In the genomic region with DNA sequence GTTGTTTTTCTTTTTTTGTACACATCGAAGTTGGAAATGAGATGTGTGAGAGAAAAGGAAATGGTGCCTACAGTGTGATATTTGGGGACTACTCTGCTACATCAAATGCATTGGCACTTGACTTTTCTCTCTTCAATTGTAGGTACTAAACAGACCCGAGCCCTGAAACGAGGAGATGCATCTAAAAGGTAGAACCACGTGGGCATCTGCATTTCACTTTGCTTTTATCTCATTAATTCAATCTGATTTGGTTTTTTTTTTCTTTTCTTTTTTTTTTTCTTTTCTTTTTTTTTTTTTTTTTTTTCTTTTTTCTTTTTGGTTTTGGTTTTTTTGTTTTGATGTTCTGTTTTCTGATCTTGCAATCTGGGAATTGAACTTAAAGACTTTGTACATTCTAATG, we compare ENCODE assay signal across 8 mouse cellular contexts. TPM values are rescaled to one million over a fixed set of nuclear protein-coding genes. Genes with fewer than 3 reads are reported as not detected.
A peak's percentile ranks its signal among the peaks of the same experiment; 100 is the strongest.
DNase-seq lines count a peak whose midpoint lies in the region; ATAC-seq and TF ChIP-seq lines count a peak whose summit lies in the region.

No protein-coding gene starts in this region.

- H3K4me1 ChIP-seq in kidney, embryonic 14.5 days (ENCODE audit: control insufficient read depth, insufficient read depth, low read length): no peaks in the 10 kb centered on the region
- H3K4me1 ChIP-seq in kidney, adult 2 months (ENCODE audit: control insufficient read depth, insufficient read depth, low read length): no peaks in the 10 kb centered on the region
- peaks cover 13% of the 10 kb centered on the region for H3K4me1 ChIP-seq in hindbrain, embryonic 14.5 days (replicated peaks; ENCODE audit: control insufficient read depth, insufficient read depth, low read length)
- H3K4me1 ChIP-seq in midbrain, embryonic 15.5 days: peaks cover 9% of the 10 kb centered on the region; the same call in 1 of the 2 replicates

- H3K9me3 ChIP-seq in kidney, embryonic 14.5 days (ENCODE audit: control insufficient read depth, low read length): no peaks in the 10 kb centered on the region
- no peaks in the 10 kb centered on the region for H3K9me3 ChIP-seq in hindbrain, embryonic 14.5 days (ENCODE audit: control insufficient read depth, low read length)
- H3K9me3 ChIP-seq in midbrain, embryonic 15.5 days: no peaks in the 10 kb centered on the region

- peak overlapping the region; percentile 78 for H3K4me2 ChIP-seq in kidney, embryonic 14.5 days (replicated peaks; ENCODE audit: low read depth, low read length)
- H3K4me2 ChIP-seq in hindbrain, embryonic 14.5 days (replicated peaks): peak overlapping the region; percentile 81
- H3K4me2 ChIP-seq in midbrain, embryonic 15.5 days: peak overlapping the region; percentile 58

- no peak overlapping the region for H3K27ac ChIP-seq in kidney, embryonic 14.5 days (ENCODE audit: low read depth, low read length)
- H3K27ac ChIP-seq in kidney, adult 2 months (ENCODE audit: insufficient read depth, low read depth, low read length): no peak overlapping the region
- peak overlapping the region; percentile 81 for H3K27ac ChIP-seq in hindbrain, embryonic 14.5 days
- peak overlapping the region; percentile 94; the same call in 1 of the 2 replicates for H3K27ac ChIP-seq in midbrain, embryonic 15.5 days

- DNase-seq in kidney, adult 2 months: no peak
- peak; percentile 24 for DNase-seq in MN1 (ENCODE audit: low spot score)
- no peak for DNase-seq in hindbrain, embryonic 14.5 days (ENCODE audit: low spot score)
- no peak for DNase-seq in cerebellum, postnatal 4 days (ENCODE audit: low spot score in 2 of 2)
- no peak for DNase-seq in adrenal gland, postnatal 10 days
- no peak for DNase-seq in kidney, postnatal 10 days

- peak overlapping the region; percentile 78; the same call in 1 of the 2 replicates for H3K9ac ChIP-seq in kidney, embryonic 14.5 days (ENCODE audit: low read depth, low read length)
- H3K9ac ChIP-seq in hindbrain, embryonic 14.5 days: peak overlapping the region; percentile 84
- H3K9ac ChIP-seq in midbrain, embryonic 15.5 days: peak overlapping the region; percentile 86; the same call in 1 of the 2 replicates

- no peaks in the 10 kb centered on the region for H3K27me3 ChIP-seq in kidney, embryonic 14.5 days (ENCODE audit: control insufficient read depth, insufficient read depth, low read length)
- H3K27me3 ChIP-seq in kidney, adult 2 months (replicated peaks; ENCODE audit: control insufficient read depth, insufficient read depth, low read length): no peaks in the 10 kb centered on the region
- H3K27me3 ChIP-seq in hindbrain, embryonic 14.5 days (ENCODE audit: control insufficient read depth, insufficient read depth, low read length): no peaks in the 10 kb centered on the region
- no peaks in the 10 kb centered on the region for H3K27me3 ChIP-seq in midbrain, embryonic 15.5 days (replicated peaks)

- H3K4me3 ChIP-seq in kidney, embryonic 14.5 days (ENCODE audit: low read length): peak overlapping the region; percentile 73
- H3K4me3 ChIP-seq in kidney, adult 2 months (ENCODE audit: insufficient read depth, low read depth, low read length): no peak overlapping the region
- H3K4me3 ChIP-seq in hindbrain, embryonic 14.5 days (replicated peaks; ENCODE audit: low read length): peak overlapping the region; percentile 83
- H3K4me3 ChIP-seq in midbrain, embryonic 15.5 days: peak overlapping the region; percentile 93

- 15% methylated on average over 4 of the region's 4 CpGs for WGBS in kidney, embryonic 14.5 days
- WGBS in kidney, adult 2 months: 24% methylated on average over 4 of the region's 4 CpGs
- WGBS in hindbrain, embryonic 14.5 days: 22% methylated on average over 4 of the region's 4 CpGs
- 18% methylated on average over 4 of the region's 4 CpGs for WGBS in midbrain, embryonic 15.5 days

- H3K36me3 ChIP-seq in kidney, embryonic 14.5 days (ENCODE audit: control insufficient read depth, insufficient read depth, low read length): peaks cover 14% of the 10 kb centered on the region
- H3K36me3 ChIP-seq in kidney, adult 2 months (ENCODE audit: control insufficient read depth, insufficient read depth, low read length): no peaks in the 10 kb centered on the region; the same call in 1 of the 2 replicates
- H3K36me3 ChIP-seq in hindbrain, embryonic 14.5 days (replicated peaks; ENCODE audit: control insufficient read depth, insufficient read depth): peaks cover 24% of the 10 kb centered on the region
- H3K36me3 ChIP-seq in midbrain, embryonic 15.5 days (replicated peaks): peaks cover 13% of the 10 kb centered on the region; the same call in 1 of the 2 replicates

- no peak for TF ChIP-seq CTCF in kidney, adult 2 months (conservative IDR thresholded peaks at IDR 0.05; ENCODE audit: insufficient read depth, insufficient read length, low read depth, low read length)

- TF ChIP-seq POLR2A in kidney, adult 2 months (IDR thresholded peaks at IDR 0.05; ENCODE audit: low read depth, low read length): no peak

- no peak for ATAC-seq in kidney, embryonic 14.5 days (ENCODE audit: low FRiP score, low TSS enrichment)
- ATAC-seq in hindbrain, embryonic 14.5 days (ENCODE audit: low FRiP score): no peak
- ATAC-seq in midbrain, embryonic 15.5 days (replicated peaks): no peak

RNA-seq across cellular contexts. Expression of a gene that starts 0.7 kb away (rescaled TPM):
- 37.3 and 43.6 TPM in 2 replicates for polyA plus RNA-seq in kidney, embryonic 14.5 days (2014; fragmentation: Nextera tagmentation; extraction: Ambion mirVana)
- polyA plus RNA-seq in kidney, adult 2 months (2012; rRNA removed): 0.78 and 0.91 TPM in 2 replicates
- 33.7 and 36.1 TPM in 2 replicates for polyA plus RNA-seq in hindbrain, embryonic 14.5 days (2014; fragmentation: Nextera tagmentation; extraction: Ambion mirVana)
- 33.3 and 36.3 TPM in 2 replicates for polyA plus RNA-seq in midbrain, embryonic 15.5 days (2015; fragmentation: Nextera tagmentation; extraction: Ambion mirVana)
- 10 to 100 TPM; 10.8 to 15.4 TPM for total RNA-seq in adrenal gland, postnatal 10 days (2021)

RNA-seq across cellular contexts. Expression of a gene that starts 1.2 kb away (rescaled TPM):
- 17.4 and 18.5 TPM in 2 replicates for polyA plus RNA-seq in kidney, embryonic 14.5 days (2014; fragmentation: Nextera tagmentation; extraction: Ambion mirVana)
- polyA plus RNA-seq in kidney, adult 2 months (2012; rRNA removed): 3.0 and 3.3 TPM in 2 replicates
- polyA plus RNA-seq in hindbrain, embryonic 14.5 days (2014; fragmentation: Nextera tagmentation; extraction: Ambion mirVana): 25.9 and 26.6 TPM in 2 replicates
- 21.3 and 23.2 TPM in 2 replicates for polyA plus RNA-seq in midbrain, embryonic 15.5 days (2015; fragmentation: Nextera tagmentation; extraction: Ambion mirVana)
- total RNA-seq in adrenal gland, postnatal 10 days (2021): 10 to 100 TPM; 13.8 to 18.3 TPM

Comparison
In these comparisons a context has a peak if more than half of its experiments do, and no peak if none do; other contexts are left out.
1. RNA of a gene that starts 0.7 kb away (polyA plus RNA-seq): 37.3 to 43.6 TPM in kidney, embryonic 14.5 days, 33.3 to 36.3 TPM in midbrain, embryonic 15.5 days and 33.7 to 36.1 TPM in hindbrain, embryonic 14.5 days; 0.78 to 0.91 TPM in kidney, adult 2 months; every median in the first group is over 10 times any median in the second.
2. H3K27ac ChIP-seq: peak in hindbrain, embryonic 14.5 days (single experiment) and midbrain, embryonic 15.5 days (single experiment); none in kidney, embryonic 14.5 days (single experiment) and kidney, adult 2 months (single experiment).
3. Peak in every context shown above with its lines, with median percentiles within 50 percentile points of each other: H3K4me2 ChIP-seq and H3K9ac ChIP-seq.